Mouse (Mus musculus): ENCODE data around the gene Fsd1l.

Gene Fsd1l

DNA sequence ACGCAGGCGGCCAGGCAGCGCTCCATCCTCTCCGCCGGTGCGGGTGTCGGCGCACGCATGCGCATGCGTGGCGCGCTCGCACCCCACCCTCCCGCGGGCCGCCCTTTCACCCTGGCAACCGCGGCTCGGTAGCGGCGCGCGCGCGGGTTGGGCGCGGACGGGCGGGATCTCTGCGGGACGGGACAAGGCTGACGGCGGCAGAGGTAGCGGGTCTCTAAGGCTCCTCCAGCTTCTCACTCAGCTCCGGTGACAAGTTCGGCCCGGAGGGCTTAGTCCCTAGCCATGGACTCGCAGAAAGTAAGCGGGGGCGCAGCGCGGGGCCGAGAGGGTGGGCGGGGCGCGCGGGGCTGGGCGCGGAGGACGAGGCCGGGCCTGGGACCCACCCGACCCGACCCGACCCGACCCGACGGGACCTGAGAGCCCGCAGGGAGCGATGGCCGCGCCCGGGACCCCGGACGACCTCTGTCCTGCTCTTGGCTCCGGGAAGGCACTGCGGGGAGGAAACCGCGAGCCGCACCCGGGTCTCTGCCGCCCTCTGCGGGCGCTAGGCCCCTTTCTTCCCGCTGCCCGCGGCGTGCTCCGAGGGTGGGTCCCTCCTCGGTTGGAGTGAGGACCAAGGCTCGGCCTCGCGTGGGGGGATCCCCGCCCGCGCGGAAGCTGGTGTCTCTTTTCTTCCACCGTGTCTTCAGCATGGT lies at the start of gene Fsd1l:
TSS of gene Fsd1l (plus strand) at position 156 of the 695 bp plus-strand sequence.
- peak; percentile 12 for DNase-seq (ENCODE audit: low spot score)

- DNase-seq (ENCODE audit: low spot score): no peak
Observed at GRCm38 (mm10) chr4:53587676-53588075, 43.6 kb upstream of the Fsd1l start.

DNA sequence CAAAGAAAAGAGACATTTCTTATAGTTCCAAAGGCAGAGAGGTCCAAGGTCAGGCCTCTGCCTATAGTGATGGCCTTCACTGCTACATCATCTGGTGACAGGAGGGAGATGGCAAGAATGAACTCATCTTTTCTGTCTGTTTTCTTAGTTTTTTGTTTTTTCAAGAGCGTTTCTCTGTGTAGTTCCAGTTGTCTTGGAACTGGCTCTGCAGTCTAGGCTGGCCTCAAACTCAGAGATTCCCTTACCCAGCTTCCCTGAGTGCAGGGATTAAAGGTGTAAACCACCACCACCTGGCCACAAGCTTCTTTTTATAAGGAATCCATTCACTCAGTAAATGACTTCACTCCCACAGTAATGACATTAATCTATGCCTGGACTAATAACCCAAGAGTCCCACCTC lies 42.3 kb upstream of the Fsd1l start:
- DNase-seq (ENCODE audit: low spot score): no peak

DNA sequence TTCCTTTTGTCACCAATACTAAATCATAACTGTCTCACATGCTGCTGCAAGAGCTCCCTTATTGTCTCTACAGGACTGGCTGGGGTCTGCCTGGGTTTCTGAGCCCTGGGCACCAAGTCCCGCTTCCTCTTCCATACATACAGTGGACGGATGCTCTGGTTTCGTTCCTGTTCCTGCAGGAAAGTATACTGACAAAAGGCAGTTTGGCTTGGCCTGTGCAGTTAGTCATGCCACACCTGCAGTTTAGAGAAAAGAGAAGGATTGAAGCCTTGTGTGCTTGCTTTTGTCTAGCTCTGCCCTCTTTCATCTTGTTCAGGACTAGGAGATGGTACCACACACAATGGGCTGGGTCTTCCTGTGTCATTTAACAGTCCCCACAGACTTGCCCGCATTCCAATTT lies 41.8 kb upstream of the Fsd1l start:
- DNase-seq (ENCODE audit: low spot score): no peak

GRCm38 (mm10) chr4:53590163-53590562 lies 41.1 kb upstream of the Fsd1l start:
- DNase-seq (ENCODE audit: low spot score): no peak

GRCm38 (mm10) chr4:53590691-53591447 lies 40.4 kb upstream of the Fsd1l start:
- DNase-seq (ENCODE audit: low spot score): no peak

DNA sequence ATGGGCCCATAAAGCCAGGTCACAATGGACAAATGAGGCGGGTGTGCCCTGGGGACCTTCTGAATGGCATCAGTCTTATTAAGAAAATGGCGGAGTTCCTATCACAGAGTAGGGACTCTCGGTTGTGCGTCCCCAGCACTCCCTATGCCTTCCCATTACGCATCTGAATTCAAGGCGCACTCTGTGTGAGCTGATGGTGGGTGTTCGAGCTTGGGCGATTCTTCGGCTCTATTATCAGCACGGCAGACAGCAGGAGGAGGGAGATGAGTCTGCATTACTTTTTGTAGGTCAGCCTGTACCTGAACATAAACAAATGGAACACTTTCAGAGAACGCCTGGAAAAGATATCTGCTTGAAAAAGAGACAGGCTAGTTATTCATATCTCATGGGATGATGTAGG lies 39.7 kb upstream of the Fsd1l start:
- no peak for DNase-seq (ENCODE audit: low spot score)

GRCm38 (mm10) chr4:53591941-53592340 lies 39.3 kb upstream of the Fsd1l start:
- no peak for DNase-seq (ENCODE audit: low spot score)

DNA sequence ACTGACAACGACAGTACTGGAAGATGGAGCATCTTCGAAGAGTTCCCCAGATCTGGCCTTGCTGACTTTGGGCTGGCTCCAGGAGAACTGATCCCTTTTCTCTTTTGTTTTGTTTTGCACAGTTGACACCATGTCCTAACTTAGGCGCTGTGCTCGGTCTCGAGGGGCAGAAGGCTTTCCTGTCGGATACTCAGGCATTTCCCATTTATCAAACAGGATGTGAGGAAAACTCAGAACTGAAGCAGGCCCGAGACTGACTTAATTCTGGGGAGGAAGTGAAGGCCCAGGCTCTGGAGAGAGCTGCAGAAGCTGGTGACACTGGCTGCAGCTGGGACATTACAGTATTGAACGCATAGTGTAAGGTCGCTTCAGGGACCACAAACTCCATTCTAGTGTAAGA lies 38.9 kb upstream of the Fsd1l start:
- DNase-seq (ENCODE audit: low spot score): no peak

- DNase-seq (ENCODE audit: low spot score): peak; percentile 4
Observed at GRCm38 (mm10) chr4:53594204-53594603, 37.1 kb upstream of the Fsd1l start.

DNA sequence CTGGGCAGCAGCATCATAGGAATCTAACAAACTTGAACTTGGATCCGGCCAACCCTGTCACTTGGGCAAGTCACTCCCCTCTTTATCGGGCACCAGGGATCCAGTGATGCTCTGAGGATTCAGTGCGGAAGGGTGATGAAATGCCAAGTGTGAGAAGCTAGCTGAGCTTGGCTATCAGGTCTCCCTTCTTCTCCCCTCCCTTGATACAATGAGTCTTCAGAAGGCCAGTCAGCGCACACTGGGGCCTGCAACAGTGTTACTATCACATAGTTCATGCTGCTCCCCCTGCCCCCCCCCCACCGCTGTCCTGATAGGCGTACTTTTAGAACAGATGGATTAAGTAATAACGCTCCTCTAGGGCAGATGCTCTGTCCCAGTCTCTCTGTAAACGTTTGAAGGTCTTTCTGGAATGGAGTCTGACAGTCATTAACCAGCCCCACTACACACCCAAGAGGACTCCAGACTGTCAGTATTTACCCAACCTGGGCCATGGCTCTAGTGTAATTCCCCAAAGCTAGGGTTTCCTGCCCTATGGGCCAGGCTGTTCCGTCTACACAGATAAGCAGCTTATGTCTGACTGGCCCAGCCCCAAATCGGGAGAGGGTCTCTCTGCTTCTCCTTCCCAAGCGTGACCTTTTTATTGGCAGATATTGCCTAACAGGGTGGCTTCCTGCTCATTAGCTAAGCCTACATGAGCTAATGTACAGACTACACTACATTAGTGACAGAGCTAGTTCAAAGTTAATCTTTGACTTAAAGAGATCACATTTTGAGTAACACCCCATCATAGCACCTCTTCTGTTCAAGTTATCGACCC lies 35.8 kb upstream of the Fsd1l start:
- DNase-seq (ENCODE audit: low spot score): no peak

DNA sequence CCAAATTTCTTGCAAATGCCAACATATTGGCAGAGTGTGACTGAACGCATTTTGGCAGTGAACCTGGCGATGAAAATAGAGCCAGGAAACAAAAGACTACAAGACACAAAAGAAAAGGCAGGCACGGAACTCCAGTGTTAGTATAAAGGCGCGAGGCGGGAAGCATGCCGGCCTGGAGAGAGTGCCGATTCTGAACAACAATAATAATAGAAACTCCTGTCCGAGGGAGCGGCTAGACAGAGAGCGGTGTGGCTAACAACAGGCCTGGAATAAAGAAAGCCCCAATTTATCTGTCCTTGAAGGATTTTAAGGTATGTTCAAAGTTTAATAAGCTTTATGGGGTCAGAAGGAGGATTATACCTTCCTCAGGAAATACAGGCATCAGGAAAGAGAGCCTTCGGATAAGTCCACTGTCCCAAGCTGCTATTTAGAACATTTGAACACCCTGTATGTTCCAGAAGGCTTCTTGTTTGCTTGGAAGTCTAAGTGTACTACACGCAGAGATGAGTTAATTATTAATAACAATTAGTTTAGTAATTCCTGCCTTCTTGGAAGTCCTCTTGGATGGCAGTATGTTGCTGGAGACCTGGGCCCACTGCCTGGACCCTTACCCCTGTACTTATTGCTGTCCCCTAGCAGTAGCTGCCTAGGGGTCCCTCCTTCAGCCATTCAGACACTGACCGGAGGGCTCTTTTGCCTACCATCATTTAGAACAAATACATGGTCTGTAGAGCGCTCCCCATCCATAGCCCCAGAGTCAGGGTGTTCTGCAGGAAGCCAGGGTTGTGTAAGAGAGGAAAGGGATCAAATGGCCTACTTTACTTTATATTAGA lies 35.0 kb upstream of the Fsd1l start:
- DNase-seq (ENCODE audit: low spot score): no peak

DNA sequence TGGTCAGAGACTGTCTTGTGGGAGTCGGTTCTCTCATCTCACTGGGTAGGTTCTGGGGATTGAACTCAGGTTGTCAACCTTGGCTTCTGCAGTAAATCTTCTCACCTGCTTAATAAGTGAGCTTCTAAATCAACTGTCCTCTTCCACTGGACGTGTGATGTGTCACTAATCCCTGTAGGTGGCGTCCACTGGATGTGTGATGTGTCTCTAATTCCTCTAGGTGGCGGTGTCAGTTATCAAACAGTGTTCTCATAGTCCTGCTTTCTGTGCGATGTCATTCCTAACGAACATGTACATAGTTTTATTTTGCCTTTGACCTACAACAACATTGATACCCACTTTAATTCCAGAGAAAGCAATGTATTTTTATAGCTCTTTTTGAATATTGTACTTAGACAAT lies 30.8 kb upstream of the Fsd1l start:
- peak; percentile 28 for DNase-seq (ENCODE audit: low spot score)

DNA sequence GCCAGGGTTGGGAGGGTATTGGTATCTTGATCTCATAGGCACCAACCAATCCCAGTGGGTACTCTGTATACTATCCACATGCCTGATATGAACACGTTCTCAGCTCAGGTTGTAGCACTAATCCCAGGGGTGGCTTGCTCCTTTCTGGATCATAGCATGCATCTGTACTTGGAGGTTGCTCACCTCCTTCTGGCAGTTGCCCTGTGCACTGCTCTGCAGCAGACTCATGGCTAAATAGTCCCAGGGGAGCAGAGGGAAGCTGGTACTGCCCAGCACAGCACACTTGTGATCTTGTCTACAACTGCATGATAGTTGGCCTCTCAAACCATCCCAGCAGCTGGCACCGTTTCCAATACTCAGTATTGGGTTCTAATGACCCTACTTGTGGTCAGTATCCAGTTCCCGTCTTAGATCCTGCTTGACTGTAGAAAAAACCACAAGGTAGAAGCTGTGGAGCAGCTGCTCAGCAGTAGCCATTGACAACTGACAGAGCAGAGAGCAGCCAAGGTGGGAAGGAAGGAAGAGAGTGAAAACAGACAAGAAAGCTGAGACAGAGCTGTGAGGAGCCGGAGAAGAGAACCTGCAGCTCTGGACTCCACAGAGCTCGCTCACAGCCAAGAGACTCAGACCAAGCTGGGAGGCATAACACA lies 16.6 kb upstream of the Fsd1l start:
- no peak for DNase-seq (ENCODE audit: low spot score)

DNA sequence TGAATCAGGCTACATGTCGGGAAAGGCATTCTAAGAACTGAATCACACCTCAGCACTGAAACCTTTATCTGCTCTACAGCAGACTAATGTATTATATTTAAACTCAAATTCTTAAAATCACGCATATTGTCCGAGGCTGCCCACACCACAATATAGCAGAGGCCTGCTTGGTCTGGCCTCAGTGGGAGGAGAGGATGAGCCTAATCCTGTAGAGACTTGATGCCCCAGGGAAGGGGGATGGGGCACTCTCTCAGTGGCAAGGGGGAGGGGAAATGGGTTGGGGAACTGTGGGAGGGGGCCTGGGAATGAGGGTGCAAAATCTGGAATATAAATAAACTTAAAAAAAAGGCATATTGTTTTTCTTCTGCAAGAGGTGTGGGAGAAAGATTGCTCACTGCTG lies 13.3 kb upstream of the Fsd1l start:
- no peak for DNase-seq (ENCODE audit: low spot score)

GRCm38 (mm10) chr4:53620104-53620503 lies 11.2 kb upstream of the Fsd1l start:
- no peak for DNase-seq (ENCODE audit: low spot score)

DNA sequence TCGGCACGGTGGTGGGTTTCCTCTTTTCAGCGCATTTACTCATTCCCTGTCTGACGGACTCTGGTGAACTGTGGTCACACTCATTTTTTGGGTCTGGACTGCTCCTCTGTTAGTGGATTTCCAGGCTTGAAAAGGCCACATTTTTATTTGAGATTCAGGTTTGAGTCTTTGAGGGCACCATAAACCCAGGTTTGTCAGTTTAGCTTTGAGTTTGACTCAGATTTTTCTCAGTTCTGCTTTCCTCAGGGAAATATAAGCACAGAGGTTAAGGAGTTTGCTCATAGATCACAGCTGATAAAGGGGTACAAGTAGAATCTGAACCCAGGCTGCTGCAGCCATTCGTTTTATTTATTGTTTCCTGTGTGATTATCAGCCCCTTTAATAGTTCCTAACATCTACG lies 10.2 kb upstream of the Fsd1l start:
- no peak for DNase-seq (ENCODE audit: low spot score)

GRCm38 (mm10) chr4:53621490-53621889 lies 9.8 kb upstream of the Fsd1l start:
- DNase-seq (ENCODE audit: low spot score): no peak

GRCm38 (mm10) chr4:53623711-53624110 lies 7.6 kb upstream of the Fsd1l start:
- no peak for DNase-seq (ENCODE audit: low spot score)

GRCm38 (mm10) chr4:53624816-53625215 lies 6.5 kb upstream of the Fsd1l start:
- no peak for DNase-seq (ENCODE audit: low spot score)

GRCm38 (mm10) chr4:53625263-53625662 lies 6.0 kb upstream of the Fsd1l start:
- DNase-seq (ENCODE audit: low spot score): no peak
